In the genomic region with DNA sequence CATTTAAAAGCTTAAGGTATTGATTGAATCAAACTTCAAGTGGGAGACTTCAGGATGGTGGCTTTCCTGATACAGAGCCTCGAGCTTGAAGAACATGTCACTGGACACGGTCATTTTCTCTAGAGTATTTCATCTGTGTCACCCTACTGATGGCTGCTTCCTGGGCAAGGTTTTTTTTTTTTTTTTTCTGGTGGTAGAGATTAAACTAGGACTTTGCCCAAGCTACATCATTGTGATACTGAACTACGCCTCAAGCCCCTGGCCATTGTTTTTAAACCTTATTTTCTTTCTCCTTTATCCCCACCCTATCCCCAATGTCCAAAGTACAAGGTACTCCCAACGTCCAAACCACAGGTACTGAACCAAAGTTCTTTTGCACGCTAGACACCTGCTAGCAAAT, we compare ENCODE assay signal across 24 mouse cellular contexts. TPM values are rescaled to one million over a fixed set of nuclear protein-coding genes. Genes with fewer than 3 reads are reported as not detected.
A peak's percentile ranks its signal among the peaks of the same experiment; 100 is the strongest.
DNase-seq lines count a peak whose midpoint lies in the region; ATAC-seq and TF ChIP-seq lines count a peak whose summit lies in the region.
"Had no signal": no experiment of that assay in that cellular context is flagged by ENCODE, and none has a peak within 500 bp of the region (broad histone marks: within the 10 kb centered on the region; RNA-seq: fewer than 3 reads in every experiment).

No protein-coding gene starts in this region.

- peak overlapping the region; percentile 60 for H3K27ac ChIP-seq in liver, adult 2 months (replicated peaks; ENCODE audit: insufficient read depth, low read depth, low read length)
- H3K27ac ChIP-seq in bone marrow macrophage, adult 2 months (ENCODE audit: insufficient read depth, low read depth, low read length): peak overlapping the region; percentile 69
- H3K27ac ChIP-seq in liver, embryonic 12.5 days: 0 out of 2 replicates have a peak overlapping the region, but pooled peaks have one; percentile 33
- H3K27ac ChIP-seq in small intestine, adult 2 months (ENCODE audit: insufficient read depth, low read depth, low read length): peak overlapping the region; percentile 95
- no peak overlapping the region for H3K27ac ChIP-seq in midbrain, embryonic 13.5 days
- H3K27ac ChIP-seq: gastrocnemius, adult 2 months; heart, embryonic 10.5 days; hindbrain, embryonic 14.5 days; neural tube, embryonic 15.5 days had no signal

- H3K36me3 ChIP-seq in liver, adult 2 months (ENCODE audit: control insufficient read depth, insufficient read depth, low read length): peaks cover 18% of the 10 kb centered on the region
- H3K36me3 ChIP-seq in liver, embryonic 12.5 days: peaks cover 47% of the 10 kb centered on the region
- peaks cover 13% of the 10 kb centered on the region; the same call in 1 of the 2 replicates for H3K36me3 ChIP-seq in small intestine, adult 2 months (ENCODE audit: control insufficient read depth, insufficient read depth, low read length)
- peaks cover 24% of the 10 kb centered on the region for H3K36me3 ChIP-seq in midbrain, embryonic 13.5 days

- ATAC-seq in liver, embryonic 12.5 days: no peak
- no peak for ATAC-seq in midbrain, embryonic 13.5 days
- ATAC-seq: activated CD4-positive, CD25-positive, alpha-beta regulatory T cell, adult 4 months; forebrain, embryonic 14.5 days; inflammation-experienced regulatory T-cells, adult 6 months had no signal

- peak overlapping the region; percentile 68 for H3K9ac ChIP-seq in liver, adult 2 months (ENCODE audit: low read depth, low read length)
- H3K9ac ChIP-seq in liver, embryonic 12.5 days: no peak overlapping the region
- no peak overlapping the region for H3K9ac ChIP-seq in midbrain, embryonic 13.5 days (replicated peaks)
- H3K9ac ChIP-seq: hindbrain, embryonic 14.5 days; neural tube, embryonic 15.5 days had no signal

- no peak for TF ChIP-seq POLR2A in liver, adult 2 months (IDR thresholded peaks at IDR 0.05; ENCODE audit: extremely low read depth, insufficient read depth, low read length)
- no peak for TF ChIP-seq POLR2A in bone marrow macrophage, adult 2 months (IDR thresholded peaks at IDR 0.05; ENCODE audit: borderline replicate concordance, low read depth, low read length)
- TF ChIP-seq POLR2A in small intestine, adult 2 months (IDR thresholded peaks at IDR 0.05; ENCODE audit: low read depth, low read length): no peak

- TF ChIP-seq CTCF in liver, adult 2 months (IDR thresholded peaks at IDR 0.05; ENCODE audit: low read depth, low read length): no peak
- no peak for TF ChIP-seq CTCF in bone marrow macrophage, adult 2 months (IDR thresholded peaks at IDR 0.05; ENCODE audit: low read depth, low read length)
- TF ChIP-seq CTCF in small intestine, adult 2 months (IDR thresholded peaks at IDR 0.05; ENCODE audit: extremely low read depth, insufficient read length, insufficient replicate concordance, low read depth, low read length): no peak

- peak overlapping the region; percentile 90 for H3K4me3 ChIP-seq in liver, adult 2 months (ENCODE audit: insufficient read depth, low read depth, low read length)
- no peak overlapping the region for H3K4me3 ChIP-seq in bone marrow macrophage, adult 2 months (ENCODE audit: insufficient read depth, low read length)
- no peak overlapping the region for H3K4me3 ChIP-seq in liver, embryonic 12.5 days
- H3K4me3 ChIP-seq in small intestine, adult 2 months (ENCODE audit: low read depth, low read length): no peak overlapping the region
- H3K4me3 ChIP-seq in midbrain, embryonic 13.5 days (replicated peaks): no peak overlapping the region
- H3K4me3 ChIP-seq: gastrocnemius, adult 2 months; heart, embryonic 10.5 days; neural tube, embryonic 15.5 days had no signal

- WGBS in liver, adult 2 months: 21% methylated on average over 5 of the region's 5 CpGs
- WGBS in liver, embryonic 12.5 days (ENCODE audit: insufficient replicate concordance): 69% methylated on average over 5 of the region's 5 CpGs
- WGBS in small intestine, adult 2 months: 19% methylated on average over 5 of the region's 5 CpGs
- WGBS in midbrain, embryonic 13.5 days: 92% methylated on average over 5 of the region's 5 CpGs

- peaks cover 16% of the 10 kb centered on the region for H3K79me2 ChIP-seq in liver, adult 2 months (ENCODE audit: control insufficient read depth, insufficient read depth, low read length)

- peaks cover 8% of the 10 kb centered on the region for H3K9me3 ChIP-seq in liver, embryonic 12.5 days (replicated peaks)
- no peaks in the 10 kb centered on the region for H3K9me3 ChIP-seq in midbrain, embryonic 13.5 days

- peak overlapping the region; percentile 95 for H3K4me2 ChIP-seq in liver, embryonic 12.5 days
- no peak overlapping the region for H3K4me2 ChIP-seq in midbrain, embryonic 13.5 days (replicated peaks)
- H3K4me2 ChIP-seq: hindbrain, embryonic 14.5 days; neural tube, embryonic 15.5 days had no signal

- DNase-seq in liver, adult 2 months (ENCODE audit: extremely low read depth, low read depth, low spot score): no peak
- no peak for DNase-seq in liver
- DNase-seq in ovary, postnatal 14 days (ENCODE audit: low spot score): no peak
- DNase-seq in lung, postnatal 14 days: no peak
- DNase-seq: adrenal gland, adult 8-10 months; cerebellum, adult 8-10 months; cerebellum, postnatal 36 days; gastrocnemius, adult 2 months; heart, postnatal 4 days; kidney, postnatal 10 days; lung, adult 18-20 months; lung, postnatal 10 days; spleen, adult 18-20 months; thymus, adult 18-20 months had no signal

- H3K4me1 ChIP-seq in liver, adult 2 months (ENCODE audit: control insufficient read depth, insufficient read depth, low read length): peaks cover 6% of the 10 kb centered on the region
- peaks cover 38% of the 10 kb centered on the region for H3K4me1 ChIP-seq in bone marrow macrophage, adult 2 months (ENCODE audit: control insufficient read depth, insufficient read depth, low read length)
- H3K4me1 ChIP-seq in liver, embryonic 12.5 days: peaks cover 45% of the 10 kb centered on the region
- H3K4me1 ChIP-seq in small intestine, adult 2 months (ENCODE audit: control insufficient read depth, insufficient read depth, insufficient read length, low read length): peaks cover 5% of the 10 kb centered on the region
- H3K4me1 ChIP-seq in midbrain, embryonic 13.5 days (replicated peaks): peaks cover 26% of the 10 kb centered on the region

- H3K27me3 ChIP-seq in liver, adult 2 months (ENCODE audit: control insufficient read depth, insufficient read depth, low read length): no peaks in the 10 kb centered on the region
- no peaks in the 10 kb centered on the region for H3K27me3 ChIP-seq in liver, embryonic 12.5 days (replicated peaks)
- H3K27me3 ChIP-seq in small intestine, adult 2 months (ENCODE audit: control insufficient read depth, insufficient read depth, low read length): no peaks in the 10 kb centered on the region
- H3K27me3 ChIP-seq in midbrain, embryonic 13.5 days: no peaks in the 10 kb centered on the region
- H3K27me3 ChIP-seq: neural tube, embryonic 15.5 days had no signal

RNA-seq across cellular contexts. Expression of a gene that starts 3.2 kb away (rescaled TPM):
- 939 and 948 TPM in 2 replicates for total RNA-seq in liver, adult 2 months (2014; rRNA removed)
- 388 and 524 TPM in 2 replicates for polyA plus RNA-seq in liver, adult 2 months (2012; rRNA removed)
- polyA plus RNA-seq in bone marrow macrophage, adult 2 months (2012; ENCODE audit: insufficient read depth, insufficient read length, missing spikeins): 72.2 and 77.0 TPM in 2 replicates
- polyA plus RNA-seq in liver, embryonic 12.5 days (2016; fragmentation: Nextera tagmentation; extraction: Ambion mirVana): 170 and 172 TPM in 2 replicates
- 44.5 and 81.9 TPM in 2 replicates for polyA plus RNA-seq in small intestine, adult 2 months (2012; rRNA removed)
- polyA plus RNA-seq in midbrain, embryonic 13.5 days (2015; fragmentation: Nextera tagmentation; extraction: Ambion mirVana): 52.4 and 54.0 TPM in 2 replicates

RNA-seq across cellular contexts. Expression of a gene that starts 10.2 kb away (rescaled TPM):
- 61.5 and 70.2 TPM in 2 replicates for total RNA-seq in liver, adult 2 months (2014; rRNA removed)
- polyA plus RNA-seq in liver, adult 2 months (2012; rRNA removed): 70.7 and 73.4 TPM in 2 replicates
- polyA plus RNA-seq in bone marrow macrophage, adult 2 months (2012; ENCODE audit: insufficient read depth, insufficient read length, missing spikeins): 25.6 and 27.3 TPM in 2 replicates
- polyA plus RNA-seq in liver, embryonic 12.5 days (2016; fragmentation: Nextera tagmentation; extraction: Ambion mirVana): 163 and 167 TPM in 2 replicates
- polyA plus RNA-seq in small intestine, adult 2 months (2012; rRNA removed): 56.3 and 62.1 TPM in 2 replicates
- polyA plus RNA-seq in midbrain, embryonic 13.5 days (2015; fragmentation: Nextera tagmentation; extraction: Ambion mirVana): 142 and 143 TPM in 2 replicates

RNA-seq across cellular contexts. Expression of a gene that starts 25.4 kb away (rescaled TPM):
- 4.3 and 5.2 TPM in 2 replicates for total RNA-seq in liver, adult 2 months (2014; rRNA removed)
- 3.9 and 6.8 TPM in 2 replicates for polyA plus RNA-seq in liver, adult 2 months (2012; rRNA removed)
- polyA plus RNA-seq in bone marrow macrophage, adult 2 months (2012; ENCODE audit: insufficient read depth, insufficient read length, missing spikeins): 42.3 and 49.7 TPM in 2 replicates
- 6.0 and 6.3 TPM in 2 replicates for polyA plus RNA-seq in liver, embryonic 12.5 days (2016; fragmentation: Nextera tagmentation; extraction: Ambion mirVana)
- polyA plus RNA-seq in small intestine, adult 2 months (2012; rRNA removed): 5.7 and 12.5 TPM in 2 replicates
- polyA plus RNA-seq in midbrain, embryonic 13.5 days (2015; fragmentation: Nextera tagmentation; extraction: Ambion mirVana): 0.30 TPM in 2 replicates

RNA-seq across cellular contexts. Expression of a gene that starts 26.6 kb away (rescaled TPM):
- 19.6 and 30.1 TPM in 2 replicates for total RNA-seq in liver, adult 2 months (2014; rRNA removed)
- 52.8 and 57.7 TPM in 2 replicates for polyA plus RNA-seq in liver, adult 2 months (2012; rRNA removed)
- polyA plus RNA-seq in bone marrow macrophage, adult 2 months (2012; ENCODE audit: insufficient read depth, insufficient read length, missing spikeins): 10.9 and 12.4 TPM in 2 replicates
- polyA plus RNA-seq in liver, embryonic 12.5 days (2016; fragmentation: Nextera tagmentation; extraction: Ambion mirVana): 30.0 and 31.6 TPM in 2 replicates
- 100.0 and 118 TPM in 2 replicates for polyA plus RNA-seq in small intestine, adult 2 months (2012; rRNA removed)
- 50.5 and 59.7 TPM in 2 replicates for polyA plus RNA-seq in midbrain, embryonic 13.5 days (2015; fragmentation: Nextera tagmentation; extraction: Ambion mirVana)

RNA-seq across cellular contexts. Expression of a gene that starts 37.7 kb away (rescaled TPM):
- 1.4 and 1.5 TPM in 2 replicates for total RNA-seq in liver, adult 2 months (2014; rRNA removed)
- polyA plus RNA-seq in liver, adult 2 months (2012; rRNA removed): 3.5 and 4.0 TPM in 2 replicates
- 2.9 and 5.8 TPM in 2 replicates for polyA plus RNA-seq in bone marrow macrophage, adult 2 months (2012; ENCODE audit: insufficient read depth, insufficient read length, missing spikeins)
- 10.6 and 13.6 TPM in 2 replicates for polyA plus RNA-seq in liver, embryonic 12.5 days (2016; fragmentation: Nextera tagmentation; extraction: Ambion mirVana)
- 14.3 and 34.1 TPM in 2 replicates for polyA plus RNA-seq in small intestine, adult 2 months (2012; rRNA removed)
- 27.1 and 28.3 TPM in 2 replicates for polyA plus RNA-seq in midbrain, embryonic 13.5 days (2015; fragmentation: Nextera tagmentation; extraction: Ambion mirVana)
